Mouse (Mus musculus): ENCODE results near the gene Dmrt2. TPM values are rescaled to one million over a fixed set of nuclear protein-coding genes. Genes with fewer than 3 reads are reported as not detected.

Dmrt2 gene
- total and polyA plus RNA-seq, 3 experiments, result 0.09 to 0.37 (median 0.23) TPM

DNA sequence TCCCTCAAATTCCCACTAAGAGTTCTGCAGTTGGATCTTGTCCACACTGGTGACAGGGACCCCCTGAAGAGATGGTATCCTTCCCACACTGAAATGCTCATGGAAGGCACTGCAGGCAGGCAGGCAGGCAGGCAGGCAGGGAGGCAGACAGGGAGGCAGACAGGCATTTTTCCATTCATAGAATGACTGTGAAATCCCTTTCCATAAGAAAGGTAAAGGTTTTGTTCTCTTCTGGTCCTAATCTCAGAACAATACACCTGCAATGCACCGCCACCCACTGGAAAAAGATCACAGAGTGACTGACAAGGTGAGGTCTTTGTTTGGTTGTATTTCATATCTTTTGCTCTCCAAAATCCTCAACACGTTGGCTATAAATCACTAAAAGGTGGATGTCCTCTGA lies 42.7 kb downstream of the Dmrt2 start:
- Histone ChIP-seq H3K4me1 (ENCODE audit: control insufficient read depth, insufficient read depth, low read length) (no peaks in the 10 kb centered on the region), H3K79me2 (replicated peaks; ENCODE audit: control insufficient read depth, insufficient read depth, low read length) (no peaks in the 10 kb centered on the region), H3K9ac (ENCODE audit: low read depth, low read length) (no peak overlapping the region), H3K4me3 (no peak overlapping the region), H3K27ac (no peak overlapping the region), H3K36me3 (ENCODE audit: control insufficient read depth, insufficient read depth, low read length) (no peaks in the 10 kb centered on the region), H3K27me3 (ENCODE audit: control insufficient read depth, insufficient read depth, low read length) (no peaks in the 10 kb centered on the region)
- 68% methylated on average over 2 of the region's 2 CpGs for WGBS
- TF ChIP-seq CTCF (IDR thresholded peaks at IDR 0.05), result no peak
- no peak for TF ChIP-seq POLR2A (IDR thresholded peaks at IDR 0.05; ENCODE audit: insufficient read depth, low read depth, low read length)
- no peak for TF ChIP-seq EP300 (IDR thresholded peaks at IDR 0.05; ENCODE audit: insufficient read depth, low read depth, low read length)
- DNase-seq, result no peak
- intact Hi-C loops (cut with DNase I), result loop anchor here (5.0 kb wide), 1 partner anchor 322 kb away; no protein-coding TSS in a partner anchor

DNA sequence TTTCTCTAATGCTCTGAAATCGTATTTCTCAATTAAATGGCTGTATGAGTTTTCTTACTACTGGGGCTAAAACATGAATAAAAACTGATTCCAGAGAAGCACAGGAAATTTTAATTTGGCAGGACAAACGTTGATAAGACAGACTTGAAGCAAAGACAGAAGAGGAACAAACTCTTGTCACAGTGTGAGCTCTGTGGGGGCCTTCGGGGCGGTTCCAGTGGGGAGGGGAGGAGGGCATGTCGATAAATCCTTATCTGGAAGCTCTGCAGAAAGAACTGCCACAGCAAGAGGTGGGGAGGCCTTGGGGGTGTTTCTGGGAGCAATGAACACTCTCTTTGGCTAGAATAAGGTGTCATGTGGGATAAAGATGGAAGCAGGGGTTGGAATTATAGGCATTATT lies 50.4 kb downstream of the Dmrt2 start:
- TF ChIP-seq POLR2A (IDR thresholded peaks at IDR 0.05; ENCODE audit: insufficient read depth, low read depth, low read length) (no peak), EP300 (IDR thresholded peaks at IDR 0.05; ENCODE audit: insufficient read depth, low read depth, low read length) (no peak)
- DNase-seq, result no peak
- no peaks in the 10 kb centered on the region for H3K36me3 ChIP-seq (ENCODE audit: control insufficient read depth, insufficient read depth, low read length)
- H3K27ac ChIP-seq, result no peak overlapping the region
- 24% methylated on average over 5 of the region's 5 CpGs for WGBS
- no peak overlapping the region for H3K9ac ChIP-seq (ENCODE audit: low read depth, low read length)
- no peaks in the 10 kb centered on the region for H3K79me2 ChIP-seq (replicated peaks; ENCODE audit: control insufficient read depth, insufficient read depth, low read length)
- no peaks in the 10 kb centered on the region for H3K27me3 ChIP-seq (ENCODE audit: control insufficient read depth, insufficient read depth, low read length)
- H3K4me3 ChIP-seq, result no peak overlapping the region
- intact Hi-C loops (cut with DNase I), result no loop called here
- H3K4me1 ChIP-seq (ENCODE audit: control insufficient read depth, insufficient read depth, low read length), result no peaks in the 10 kb centered on the region

Other genes starting within 250 kb of the Dmrt2 start
- gene Dmrt1, start 166.8 kb upstream of the Dmrt2 start, total RNA-seq (2021), result not detected
- gene Dmrt1, start 166.8 kb upstream of the Dmrt2 start, polyA plus RNA-seq (2012; rRNA removed), result not detected in 2 replicates
- gene Dmrt3, start 62.1 kb upstream of the Dmrt2 start, total RNA-seq (2021), result not detected
- 0.37 TPM in 1 of 2 replicates, not detected in the other for gene Dmrt3, start 62.1 kb upstream of the Dmrt2 start, polyA plus RNA-seq (2012; rRNA removed)

All from heart, adult 2 months (tissue).